Mouse (Mus musculus): ENCODE results near the gene Cdc42bpb.

Gene Cdc42bpb

DNA sequence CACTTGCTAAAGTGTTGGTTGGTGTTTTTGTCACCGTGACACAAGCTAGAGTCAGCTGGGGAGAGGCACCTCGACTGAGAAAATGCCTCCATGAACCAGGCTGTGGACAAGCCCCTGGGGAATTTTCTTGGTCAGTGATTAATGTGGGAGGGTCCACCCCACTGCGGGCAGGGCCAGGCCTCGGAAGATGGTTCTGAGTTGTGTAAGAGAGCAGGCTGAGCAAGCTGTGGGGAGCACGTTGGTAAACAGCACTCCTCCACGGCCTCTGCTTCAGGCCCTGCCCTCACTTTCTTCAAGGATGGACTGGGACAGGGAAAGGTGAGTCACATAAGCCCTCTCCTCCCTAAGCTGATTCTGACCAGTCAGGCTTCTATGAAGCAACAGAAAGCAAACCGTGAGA, 36.8 kb downstream of the Cdc42bpb start:
- no peak for DNase-seq (ENCODE audit: low spot score in 2 of 2)

DNA sequence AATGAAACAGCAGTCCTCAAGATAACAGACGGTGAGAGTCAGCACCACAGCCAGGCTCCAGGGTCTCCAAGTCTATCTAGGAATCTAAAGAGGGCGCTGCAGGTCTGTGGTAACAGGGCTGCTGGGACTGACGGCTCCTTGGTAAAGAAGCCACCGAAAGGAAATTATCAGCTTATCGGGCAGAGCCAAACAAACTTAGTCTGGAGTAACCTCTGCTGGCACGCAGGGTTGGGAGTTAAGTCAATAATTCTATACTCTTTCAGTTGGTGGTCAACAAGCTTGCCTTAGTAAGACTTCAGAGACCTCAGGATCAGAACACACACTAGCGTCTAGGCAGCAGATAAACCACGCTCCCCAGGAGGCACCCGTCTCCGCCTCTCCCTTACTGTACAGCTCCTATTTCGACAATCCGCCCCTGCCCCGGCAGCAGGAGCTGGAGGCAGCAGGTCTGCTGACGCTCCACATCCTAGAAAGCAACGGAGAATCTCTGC, 39.6 kb downstream of the Cdc42bpb start:
- DNase-seq (ENCODE audit: low spot score in 2 of 2) = no peak

DNA sequence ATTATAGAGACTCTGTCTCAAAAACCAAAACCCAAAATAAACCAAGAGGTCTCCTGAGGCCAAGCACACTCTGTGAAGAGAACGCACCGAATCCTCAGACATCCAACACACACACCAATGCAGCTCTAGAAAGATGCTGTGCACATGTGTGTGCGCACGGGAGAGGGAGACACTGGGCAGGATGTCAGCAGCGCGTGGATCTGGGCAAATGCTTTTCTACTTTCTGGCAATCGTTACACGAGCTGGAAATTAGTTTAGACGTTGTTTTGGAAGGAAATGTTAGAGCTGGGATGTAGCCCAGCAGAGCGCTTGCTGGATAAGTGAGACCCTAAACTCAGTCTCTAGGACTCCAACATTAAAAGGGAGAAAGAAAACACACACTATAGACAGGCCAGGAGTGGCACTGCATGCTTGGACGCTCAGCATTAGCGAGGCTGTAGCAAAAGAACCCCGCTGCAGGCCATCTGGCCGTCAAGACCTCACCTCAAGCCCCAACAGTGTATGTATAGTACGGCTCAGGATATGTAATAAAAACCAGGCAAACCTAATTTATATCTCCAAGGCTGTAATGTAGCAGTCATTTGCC, 44.4 kb downstream of the Cdc42bpb start:
- no peak for DNase-seq (ENCODE audit: low spot score in 2 of 2)

DNA sequence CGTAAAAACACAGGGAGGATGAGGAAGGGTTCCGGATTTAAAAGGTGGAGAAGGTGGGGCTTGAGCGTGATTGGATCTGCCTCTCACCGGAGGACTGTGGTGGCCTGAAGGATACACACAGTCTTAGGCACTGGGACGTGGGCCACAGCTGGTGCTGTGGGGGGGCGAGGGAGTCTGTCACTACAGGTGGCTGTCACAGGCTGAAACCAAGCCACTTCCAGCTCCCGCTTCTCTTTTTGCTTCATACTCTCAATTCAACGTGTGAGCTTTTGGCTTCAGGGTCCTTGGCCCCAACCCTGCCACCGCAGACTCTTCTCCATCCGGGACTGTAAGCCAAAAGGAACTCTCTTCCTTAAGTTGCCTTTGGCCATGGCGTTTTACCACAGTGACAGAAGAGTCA, 45.1 kb downstream of the Cdc42bpb start:
- DNase-seq (ENCODE audit: low spot score in 2 of 2) = no peak

DNA sequence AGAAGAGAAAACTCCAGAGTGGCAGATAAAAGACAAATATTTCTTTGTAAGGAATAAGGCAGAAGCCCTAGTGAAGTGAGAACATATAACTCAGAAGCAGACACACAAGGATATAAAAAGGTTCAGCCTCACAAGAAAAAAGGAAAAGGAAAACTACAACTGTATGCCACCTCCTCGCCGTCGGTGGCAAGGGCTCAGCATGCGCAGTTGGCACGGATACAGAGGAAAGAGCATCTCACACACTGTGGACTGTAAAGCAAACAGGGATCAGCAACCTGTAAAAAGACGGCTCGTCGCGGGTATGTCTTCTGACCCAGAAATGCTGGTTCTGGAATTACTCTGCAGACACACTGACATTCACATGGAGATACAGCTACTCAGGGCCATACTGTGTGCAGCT, 45.9 kb downstream of the Cdc42bpb start:
- no peak for DNase-seq (ENCODE audit: low spot score in 2 of 2)

DNA sequence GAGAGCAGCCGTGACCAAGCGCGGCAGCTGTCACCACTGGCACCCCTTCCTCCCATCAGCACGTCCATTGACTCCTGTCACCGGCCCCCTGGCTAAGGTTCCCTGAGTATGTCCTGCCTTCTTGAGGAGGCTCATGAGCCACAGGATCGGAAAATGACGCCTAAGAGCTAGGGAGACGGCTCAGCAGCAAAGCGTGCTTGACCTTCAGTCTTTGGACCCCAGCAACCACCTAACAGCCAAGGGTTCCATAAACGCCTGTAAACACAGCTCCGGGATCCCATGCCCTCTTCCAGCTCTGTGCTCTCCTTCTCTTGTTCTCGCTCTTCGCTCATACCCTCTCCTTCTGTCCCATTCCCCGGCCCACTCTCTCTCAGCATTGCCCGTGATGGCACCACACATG, 48.2 kb downstream of the Cdc42bpb start:
- DNase-seq (ENCODE audit: low spot score in 2 of 2) = no peak

DNA sequence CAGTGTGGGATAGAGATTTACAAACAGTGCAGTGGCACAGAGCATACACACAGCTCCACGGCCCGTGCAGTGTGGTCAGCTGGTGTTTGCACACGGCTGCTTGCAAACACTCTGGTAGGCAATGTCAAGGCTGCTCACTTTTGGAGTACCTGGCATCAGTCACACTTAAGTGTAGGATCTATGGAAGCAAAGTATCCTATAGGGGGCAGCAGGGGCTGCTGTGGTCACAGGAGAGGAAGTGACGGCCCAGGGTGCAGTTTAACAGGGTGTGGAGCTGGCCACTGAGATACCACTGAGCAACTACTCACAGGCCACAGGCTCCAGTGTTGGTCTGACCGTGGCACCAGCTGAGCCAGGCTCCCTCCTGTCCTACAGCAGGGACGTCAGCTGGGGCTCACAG, 49.2 kb downstream of the Cdc42bpb start:
- DNase-seq (ENCODE audit: low spot score in 2 of 2) = no peak

DNA sequence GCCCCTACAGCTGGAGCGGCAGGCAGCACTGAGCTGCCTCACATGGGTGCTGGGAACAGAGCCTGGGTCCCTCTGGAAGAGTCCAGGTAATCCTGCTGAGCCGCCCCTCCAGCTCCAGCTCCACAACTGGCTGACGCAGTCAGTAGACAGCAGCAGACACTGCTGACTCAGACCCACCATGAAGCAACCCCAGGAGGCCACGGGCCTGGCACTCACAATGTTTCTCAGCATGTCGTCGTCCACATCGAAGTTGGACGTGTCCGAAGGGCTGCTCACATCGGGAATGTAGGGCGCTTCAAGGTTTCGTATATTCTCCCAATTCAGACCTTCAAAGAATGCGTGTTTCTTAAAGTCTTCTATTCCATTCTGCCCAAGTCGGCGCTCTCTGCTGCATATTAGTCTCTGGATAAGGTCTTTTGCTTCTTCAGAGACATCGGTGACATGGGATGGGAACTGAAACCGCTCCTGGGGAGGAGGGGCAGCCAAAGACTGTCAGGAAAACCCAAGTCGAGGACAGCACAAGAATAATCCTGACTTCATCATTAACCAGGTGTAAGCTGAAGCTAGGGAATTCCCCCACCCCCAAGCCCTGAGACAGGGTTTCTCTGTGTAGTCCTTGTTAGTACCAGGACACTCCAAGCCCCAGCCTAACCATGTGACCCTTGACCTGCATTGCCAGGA, 51.6 kb downstream of the Cdc42bpb start:
- no peak for DNase-seq (ENCODE audit: low spot score in 2 of 2)

DNA sequence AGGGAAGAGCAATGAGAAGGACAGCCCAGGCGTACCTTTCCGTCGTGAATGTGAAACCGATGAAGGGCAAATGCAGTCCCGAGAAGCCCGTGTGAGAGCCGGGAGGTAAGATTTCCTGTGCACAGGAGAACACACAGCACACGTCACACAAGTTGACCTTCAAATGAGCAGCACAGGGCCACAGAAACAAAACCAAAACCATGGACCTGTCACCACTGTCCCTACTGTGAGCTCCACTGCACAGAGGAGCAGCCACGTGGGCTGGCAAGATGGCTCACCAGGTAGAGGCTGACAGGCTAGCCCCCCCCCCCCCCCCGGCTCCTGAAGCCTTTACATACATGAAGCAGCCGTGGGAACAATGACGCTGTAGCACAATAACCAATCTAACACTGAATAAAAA, 52.6 kb downstream of the Cdc42bpb start:
- DNase-seq (ENCODE audit: low spot score in 2 of 2) = no peak

DNA sequence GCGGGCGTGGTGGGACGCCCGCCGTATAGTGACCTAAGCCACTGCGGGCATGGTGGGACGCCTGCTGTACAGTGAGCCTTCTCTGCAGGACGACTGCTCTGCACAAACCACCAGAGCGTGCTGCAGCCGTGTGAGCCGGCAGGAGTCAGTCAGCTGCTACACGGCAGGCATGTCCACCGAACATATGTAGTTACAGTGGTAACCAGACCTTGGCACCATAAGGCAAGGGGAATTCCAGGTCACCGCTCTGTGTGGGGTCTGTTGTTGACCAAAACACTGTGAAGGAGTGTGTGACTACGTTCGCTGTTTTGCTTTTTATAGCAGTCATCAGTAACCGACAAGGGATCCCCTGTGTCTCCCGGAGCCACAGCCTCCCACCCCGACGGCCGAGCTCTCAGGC, 53.0 kb downstream of the Cdc42bpb start:
- DNase-seq (ENCODE audit: low spot score in 2 of 2) = no peak

DNA sequence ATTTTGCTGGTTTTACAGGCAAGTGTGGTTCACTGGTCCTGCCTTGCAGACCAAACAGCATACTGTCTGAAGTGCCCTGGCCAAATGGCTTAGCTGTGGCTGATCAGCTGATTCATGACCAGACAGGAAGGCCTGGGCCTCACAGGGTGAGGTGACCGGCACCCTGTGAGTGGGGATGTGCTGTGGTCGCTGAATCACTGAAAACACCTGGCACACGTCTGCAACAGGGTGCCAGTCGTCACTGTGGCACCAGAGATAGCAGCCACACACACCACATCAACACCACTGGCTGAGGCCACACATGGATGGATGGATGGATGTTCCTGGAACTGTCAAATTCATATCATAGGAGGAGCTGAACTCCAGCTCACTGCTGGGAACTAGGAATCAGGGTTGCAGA, 54.1 kb downstream of the Cdc42bpb start:
- no peak for DNase-seq (ENCODE audit: low spot score in 2 of 2)

DNA sequence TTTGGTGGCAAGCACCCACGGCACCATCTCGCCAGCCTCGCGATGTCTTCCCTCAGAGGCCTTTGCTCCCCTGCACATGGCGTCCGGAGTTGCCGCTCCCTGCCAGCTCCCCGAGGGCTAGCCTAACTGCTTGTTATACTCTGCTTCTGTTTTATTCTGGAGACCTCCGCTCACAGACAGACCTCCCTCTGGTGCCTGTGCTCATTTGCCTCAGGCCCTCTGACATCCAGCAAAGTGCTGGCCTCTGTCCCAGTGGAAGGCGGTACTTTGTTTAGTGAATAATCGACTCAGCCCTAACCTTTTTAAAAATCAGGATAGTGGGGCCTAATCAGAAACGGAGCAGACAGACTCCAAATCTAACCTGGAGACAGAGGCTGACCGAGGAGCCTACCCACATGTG, 55.7 kb downstream of the Cdc42bpb start:
- no peak for DNase-seq (ENCODE audit: low spot score in 2 of 2)

DNA sequence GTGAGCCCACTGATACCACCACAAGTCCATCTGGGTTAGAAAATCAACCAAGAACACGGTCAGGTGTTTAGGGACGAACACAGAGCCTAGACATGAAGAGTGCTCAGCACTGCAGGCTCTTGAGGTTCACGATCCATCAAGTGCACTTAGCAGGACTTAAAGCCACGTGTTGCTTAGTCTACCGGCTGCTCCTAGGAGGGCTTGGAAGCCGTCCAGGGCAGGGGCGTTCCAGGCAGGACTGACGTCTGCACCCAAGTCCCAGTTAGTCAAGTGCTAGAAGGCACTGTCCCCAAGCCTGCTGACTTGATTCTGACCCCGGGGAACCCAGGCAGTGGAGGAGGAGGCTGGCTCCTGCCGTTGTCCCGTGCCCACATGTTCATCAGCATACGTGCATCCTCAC, 57.0 kb downstream of the Cdc42bpb start:
- no peak for DNase-seq (ENCODE audit: low spot score in 2 of 2)

DNA sequence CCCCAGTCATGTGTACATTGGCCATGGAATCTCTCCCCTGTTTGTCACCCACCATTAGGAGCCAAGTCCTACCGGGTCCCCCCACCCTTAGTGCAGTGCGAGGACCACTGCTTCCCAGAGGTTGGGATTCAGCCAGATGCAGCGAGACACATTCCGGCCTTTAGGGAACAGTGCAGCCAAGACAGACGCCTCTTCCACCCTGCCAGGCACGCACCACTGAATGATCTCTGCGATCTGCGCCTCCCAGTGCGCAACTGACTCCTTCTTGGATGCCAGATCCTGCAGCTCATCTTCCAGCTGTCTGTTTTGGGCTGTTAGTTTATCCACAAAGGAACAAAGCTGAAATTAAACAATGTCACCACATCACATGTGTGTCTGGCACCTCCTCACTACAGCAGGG, 59.8 kb downstream of the Cdc42bpb start:
- no peak for DNase-seq (ENCODE audit: low spot score in 2 of 2)

DNA sequence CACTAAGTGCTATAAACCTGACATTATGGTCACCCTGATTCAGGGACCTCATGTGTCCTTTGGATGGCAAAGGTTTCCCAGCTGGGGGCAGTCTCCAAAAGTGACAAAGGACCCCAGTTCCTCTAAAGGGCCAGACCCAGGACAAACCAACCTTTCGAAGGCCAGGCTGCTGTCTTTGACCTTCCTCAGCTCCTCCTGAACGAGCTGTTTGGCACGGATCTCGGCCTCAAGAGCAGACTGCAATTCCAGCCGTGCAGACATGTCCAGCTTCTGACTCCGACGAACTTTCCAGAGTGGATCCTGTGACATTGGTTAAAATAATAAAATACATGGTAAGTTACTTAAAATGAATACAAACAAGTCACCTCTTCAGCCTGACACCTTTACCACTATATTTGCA, 63.2 kb downstream of the Cdc42bpb start:
- DNase-seq (ENCODE audit: low spot score in 2 of 2) = no peak

DNA sequence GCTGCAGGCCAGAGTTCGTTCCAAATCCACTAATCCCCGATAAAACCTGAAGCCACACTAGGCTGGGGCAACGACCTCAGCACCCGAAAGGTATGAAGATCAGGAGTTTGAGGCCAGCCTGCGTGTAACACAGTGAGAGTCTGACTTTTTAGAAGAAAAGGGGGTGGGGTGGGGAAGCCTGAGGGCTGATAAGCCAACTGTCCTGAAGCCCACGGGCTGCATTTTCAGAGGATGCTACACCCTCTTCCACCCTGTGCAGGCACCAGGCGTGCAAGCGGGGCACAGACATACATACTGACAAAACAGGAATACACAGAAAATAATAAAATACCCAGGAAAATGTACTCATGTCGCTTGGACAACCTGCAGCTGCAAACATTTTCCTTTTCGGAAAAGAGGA, 65.7 kb downstream of the Cdc42bpb start:
- DNase-seq (ENCODE audit: low spot score in 2 of 2) = no peak

DNA sequence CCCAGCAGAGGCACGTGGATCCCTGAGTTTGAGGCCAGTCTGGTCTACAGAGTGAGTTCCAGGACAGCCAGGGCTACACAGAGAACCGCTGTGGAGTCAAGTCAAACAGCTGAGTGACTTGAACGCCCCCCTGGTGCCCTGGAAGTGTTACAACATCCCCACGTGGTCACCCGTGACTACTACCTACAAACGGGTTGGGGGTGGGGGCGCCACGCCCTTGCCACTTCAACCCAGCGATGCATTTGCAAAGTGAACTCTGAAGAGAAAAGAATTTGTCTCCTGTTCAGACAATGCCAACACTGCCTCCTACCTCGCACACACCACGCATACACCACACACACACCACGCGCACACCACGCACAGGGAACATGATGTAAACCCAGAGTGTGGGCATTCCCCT, 67.6 kb downstream of the Cdc42bpb start:
- no peak for DNase-seq (ENCODE audit: low spot score in 2 of 2)

DNA sequence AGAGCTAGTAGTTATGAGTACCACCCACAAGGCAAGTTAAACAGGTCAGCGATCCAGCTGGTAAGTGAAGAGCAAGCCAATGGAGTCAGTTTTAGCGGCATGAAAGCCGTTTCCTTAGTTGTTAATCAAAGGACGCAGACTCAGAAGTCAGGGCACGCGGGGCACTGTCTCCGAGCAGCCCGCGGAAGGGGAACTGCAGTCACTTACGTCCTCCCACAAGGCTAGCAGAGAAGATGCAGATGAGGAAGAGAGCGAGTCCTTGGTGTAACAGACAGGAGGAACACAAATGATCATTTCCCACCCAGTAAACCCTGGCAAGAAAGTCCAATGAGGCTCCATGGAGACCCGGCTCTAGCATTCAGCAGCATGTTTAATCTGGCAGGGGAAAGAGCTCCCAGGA, 68.3 kb downstream of the Cdc42bpb start:
- no peak for DNase-seq (ENCODE audit: low spot score in 2 of 2)

DNA sequence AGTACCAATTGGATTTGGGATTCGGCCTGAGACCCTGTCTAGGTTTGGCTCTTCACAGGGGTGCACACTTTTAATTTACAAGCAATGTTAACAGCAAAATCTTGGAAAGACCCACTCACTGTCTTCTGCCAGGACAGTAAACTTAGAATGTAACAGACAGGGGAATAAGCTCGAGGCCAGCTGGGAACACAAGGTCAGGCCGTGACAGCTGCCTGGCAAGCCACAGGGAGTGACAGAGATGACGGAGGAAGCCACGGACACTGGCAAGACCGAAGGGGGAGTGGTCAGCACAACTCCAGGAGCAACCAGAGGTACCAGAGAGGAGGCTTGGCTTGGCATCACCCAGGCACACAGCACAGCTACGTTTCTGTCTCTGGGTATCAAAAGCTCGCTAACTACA, 70.7 kb downstream of the Cdc42bpb start:
- no peak for DNase-seq (ENCODE audit: low spot score in 2 of 2)

DNA sequence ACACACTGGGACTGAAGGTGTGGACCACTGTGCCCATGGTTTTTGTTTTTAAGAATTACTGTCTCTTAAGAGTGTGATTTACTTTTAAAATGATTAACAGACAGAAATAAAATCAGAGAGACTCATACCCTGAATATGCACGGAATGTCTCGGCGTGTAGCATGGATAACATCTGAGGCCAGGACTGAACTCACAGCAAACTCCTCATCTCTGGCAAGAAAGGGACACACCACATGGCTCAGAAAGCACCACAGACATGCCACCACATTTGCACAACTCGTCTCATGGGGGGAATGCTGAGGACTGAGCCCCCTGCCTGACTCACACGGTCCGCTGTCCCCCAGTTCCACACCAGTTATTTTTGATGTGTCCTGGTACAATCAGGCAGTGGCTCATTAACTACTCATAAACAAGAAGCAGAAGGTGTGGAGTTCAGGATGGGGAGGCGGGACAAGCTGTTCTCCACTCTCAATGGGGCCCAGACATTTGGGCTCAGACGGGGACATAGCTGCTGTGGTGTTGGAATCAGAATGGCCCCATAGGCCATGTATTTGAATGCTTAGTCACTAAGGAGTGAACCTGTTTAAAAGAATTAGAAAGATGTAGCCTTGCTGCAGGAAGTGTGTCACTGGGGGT, 73.7 kb downstream of the Cdc42bpb start:
- no peak for DNase-seq (ENCODE audit: low spot score in 2 of 2)

DNA sequence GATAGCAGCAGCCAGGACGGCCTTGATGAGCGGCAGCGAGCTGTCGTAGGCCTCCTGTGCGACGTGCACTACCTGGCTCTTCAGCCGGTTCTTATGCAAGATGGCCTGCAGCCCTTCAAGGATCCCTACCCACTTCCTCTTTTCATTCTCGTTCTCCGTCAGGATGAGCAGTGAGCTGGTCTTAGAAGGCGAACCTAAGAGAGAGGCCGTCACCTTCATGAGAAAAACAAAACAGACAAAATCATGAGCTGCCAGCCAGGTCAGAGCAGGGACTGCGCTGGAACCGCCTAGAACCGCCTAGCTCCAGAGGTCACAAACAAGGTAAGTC, 75.5 kb downstream of the Cdc42bpb start:
- no peak for DNase-seq (ENCODE audit: low spot score in 2 of 2)

DNA sequence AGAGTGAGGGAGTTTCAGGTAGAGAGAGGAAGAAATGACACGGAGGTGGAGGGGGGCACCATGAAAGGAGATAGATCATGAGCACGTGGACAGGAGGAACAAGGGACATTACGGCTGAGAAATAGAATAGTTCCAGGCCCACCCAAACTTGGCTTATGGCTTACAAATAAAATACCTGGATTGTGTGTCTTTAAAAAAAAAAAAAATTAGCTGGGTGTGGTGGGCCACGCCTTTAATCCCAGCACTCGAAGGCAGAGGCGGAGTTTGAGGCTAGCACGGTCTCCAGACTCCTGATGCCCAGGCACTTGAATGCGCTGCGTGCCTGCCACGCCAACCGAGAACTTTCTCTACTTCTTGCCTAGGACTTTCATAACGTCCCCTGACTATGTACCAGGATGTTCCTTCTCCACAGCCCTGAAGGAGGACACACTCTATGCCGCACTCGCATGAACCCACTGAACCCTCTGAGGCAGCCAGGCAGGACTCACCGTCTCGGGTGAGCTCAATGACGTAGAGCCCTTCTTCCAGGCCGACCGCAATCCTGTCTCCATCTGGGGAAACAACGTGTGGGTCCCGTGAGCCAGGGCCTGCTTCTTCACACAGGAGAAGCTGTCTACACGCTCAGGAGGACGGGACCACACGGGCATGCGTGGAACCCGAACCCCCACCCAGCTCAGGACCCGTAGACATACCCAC, 76.0 kb downstream of the Cdc42bpb start:
- DNase-seq (ENCODE audit: low spot score in 2 of 2) = no peak

DNA sequence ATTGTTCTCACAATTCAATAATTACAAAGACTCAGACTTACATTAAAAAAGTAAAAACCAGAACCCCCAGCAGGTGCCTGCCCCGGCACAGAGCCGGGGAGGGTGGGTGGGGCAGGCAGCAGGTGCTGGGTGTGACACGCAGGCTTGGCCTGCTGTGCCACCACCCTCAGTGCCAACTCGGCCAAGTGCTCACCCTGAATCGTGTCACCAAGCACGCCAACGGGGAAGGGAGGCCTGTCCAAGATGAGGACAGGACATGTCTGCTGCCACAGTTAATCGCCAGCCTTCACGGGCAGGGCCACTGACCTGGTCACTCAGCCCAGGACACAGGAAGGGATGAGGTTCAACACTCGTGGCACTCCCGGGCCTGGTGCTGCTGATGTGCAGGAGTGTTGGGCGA, 84.5 kb downstream of the Cdc42bpb start:
- DNase-seq (ENCODE audit: low spot score in 2 of 2) = no peak

Data from spleen, postnatal 10 days (tissue).